Mouse (Mus musculus): ENCODE measurements around the gene Fxyd6. TPM values are rescaled to one million over a fixed set of nuclear protein-coding genes. Genes with fewer than 3 reads are reported as not detected.

The Fxyd6 gene
- total RNA-seq, 2 experiments from 2014 or later: 61.2 to 65.6 TPM

Other genes starting within 250 kb of the Fxyd6 start
- 10 to 100 TPM; 72.8 to 79.1 TPM for gene Scn4b, start 231.8 kb upstream of the Fxyd6 start, total RNA-seq (2021)
- gene BC049352, start 188.2 kb upstream of the Fxyd6 start, total RNA-seq (2021): not detected
- gene Tmprss4, start 166.1 kb upstream of the Fxyd6 start, total RNA-seq (2021): not detected
- gene Il10ra, start 101.0 kb upstream of the Fxyd6 start, total RNA-seq (2021): 1 to 10 TPM in 1 of 2 experiments, under 1 TPM in 1; 0.80 to 1.0 TPM
- gene Tmprss13, start 51.1 kb upstream of the Fxyd6 start, total RNA-seq (2021): under 1 TPM; 0.07 to 0.19 TPM
- 1 to 10 TPM; 1.4 to 1.6 TPM for gene Fxyd2, start 29.5 kb downstream of the Fxyd6 start, total RNA-seq (2021)
- under 1 TPM; 0.19 to 0.68 TPM for gene Dscaml1, start 56.4 kb downstream of the Fxyd6 start, total RNA-seq (2021)

All from gastrocnemius, postnatal 10 days (tissue).